Mouse (Mus musculus) gastrocnemius, postnatal 4 days (tissue): ENCODE results near the gene Zc3h13. TPM values are rescaled to one million over a fixed set of nuclear protein-coding genes. Genes with fewer than 3 reads are reported as not detected.

ENCODE experiments used
- DNase-seq, 2 experiments: peaks; one replicate each; pipeline ENCODE4 v3.0.0; 2021 to 2022; ENCODE audit warnings: low spot score in 2 of 2, mixed read lengths in 2 of 2
- microRNA-seq: library from miRNA; unstranded; fragments of <30 nt; microRNA quantifications from one replicate; pipeline ENCODE4 v1.2.0, GENCODE M21; 2021
- total RNA-seq, 2 experiments: library from RNA; stranded (reverse); gene quantifications; 2 replicates each; pipeline ENCODE4 v1.2.3; 2021

The Zc3h13 gene
- total RNA-seq, 2 experiments from 2014 or later: 29.0 to 31.8 TPM

DNA sequence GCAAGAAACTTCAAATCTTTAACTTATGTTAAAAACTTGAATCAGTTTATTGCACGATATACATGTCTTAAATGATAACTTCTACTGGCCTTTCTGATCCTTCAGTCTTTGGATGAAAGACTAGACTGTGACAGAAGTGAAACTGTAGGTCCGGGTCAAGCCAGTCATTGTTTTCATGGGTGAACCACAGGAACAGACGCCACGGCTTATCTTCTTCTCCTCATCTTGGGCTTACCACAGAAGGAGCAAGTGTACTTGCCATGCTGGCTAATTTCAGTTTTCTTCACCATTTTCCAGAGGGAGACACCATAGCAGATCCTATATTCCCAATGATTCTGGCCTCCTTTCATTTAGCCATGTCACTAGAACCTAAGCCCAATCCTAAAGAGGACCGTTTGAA lies 36.1 kb downstream of the Zc3h13 start:
- no peak for DNase-seq

GRCm38 (mm10) chr14:75323354-75323753 lies 39.2 kb downstream of the Zc3h13 start:
- DNase-seq: no peak

DNA sequence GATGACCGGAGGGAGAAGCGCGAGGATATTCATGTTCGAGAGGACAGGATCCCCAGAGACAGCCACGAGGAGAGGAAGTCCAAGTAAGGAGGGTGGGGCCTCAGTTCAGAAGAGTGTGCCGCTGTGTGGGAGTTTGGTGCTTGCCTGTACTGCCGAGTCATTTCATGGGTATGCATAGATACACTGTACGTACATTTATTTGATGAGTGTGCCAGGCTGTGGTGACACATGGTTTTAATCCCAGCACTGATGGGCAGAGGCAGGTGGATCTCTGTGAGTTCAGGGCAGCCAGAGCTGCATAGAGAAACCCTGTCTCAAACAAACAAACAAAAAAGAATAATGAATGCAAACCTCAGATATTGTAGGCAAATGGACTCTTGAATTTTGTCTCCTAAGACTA lies 43.9 kb downstream of the Zc3h13 start:
- DNase-seq: no peak

GRCm38 (mm10) chr14:75330621-75331020 lies 46.4 kb downstream of the Zc3h13 start:
- DNase-seq: no peak

DNA sequence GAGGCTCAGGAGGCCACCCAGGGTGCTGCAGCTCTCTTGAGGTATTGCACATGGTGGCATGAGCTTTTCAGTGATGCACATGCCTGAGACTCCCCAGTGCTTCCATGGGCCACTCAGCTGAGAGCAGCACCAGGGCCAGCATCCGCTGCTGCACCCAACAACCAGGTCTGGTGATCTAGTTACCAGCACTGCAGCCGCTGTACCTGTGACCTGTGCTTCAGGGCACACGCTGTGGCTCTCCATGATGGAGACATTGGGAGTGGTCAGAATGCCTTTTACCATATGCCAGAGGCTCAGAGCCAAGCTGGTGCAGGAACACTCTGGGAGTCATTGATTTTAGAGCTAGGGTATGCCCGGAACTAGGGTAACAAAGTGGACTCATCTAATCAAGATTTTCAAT lies 50.1 kb downstream of the Zc3h13 start:
- DNase-seq: no peak

DNA sequence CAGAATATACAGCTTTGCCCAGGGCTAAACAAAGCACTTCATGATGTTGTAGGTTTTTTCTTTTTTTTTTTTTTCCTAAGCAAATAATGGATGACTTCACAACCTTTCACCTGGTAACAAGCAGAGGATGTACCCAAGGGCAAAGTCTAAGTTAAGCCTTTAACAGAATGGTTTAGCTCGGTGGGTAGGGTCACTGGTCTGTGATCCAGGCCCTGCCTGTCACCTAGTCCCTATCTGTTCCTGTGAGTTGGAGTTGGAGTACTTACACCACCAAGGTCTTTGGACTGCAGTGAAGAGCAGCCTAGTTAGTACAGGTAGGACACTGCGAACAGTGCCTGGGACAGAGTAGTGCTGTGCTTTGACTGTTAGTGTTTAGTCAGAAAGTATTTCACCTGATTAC lies 53.7 kb downstream of the Zc3h13 start:
- no peak for DNase-seq

DNA sequence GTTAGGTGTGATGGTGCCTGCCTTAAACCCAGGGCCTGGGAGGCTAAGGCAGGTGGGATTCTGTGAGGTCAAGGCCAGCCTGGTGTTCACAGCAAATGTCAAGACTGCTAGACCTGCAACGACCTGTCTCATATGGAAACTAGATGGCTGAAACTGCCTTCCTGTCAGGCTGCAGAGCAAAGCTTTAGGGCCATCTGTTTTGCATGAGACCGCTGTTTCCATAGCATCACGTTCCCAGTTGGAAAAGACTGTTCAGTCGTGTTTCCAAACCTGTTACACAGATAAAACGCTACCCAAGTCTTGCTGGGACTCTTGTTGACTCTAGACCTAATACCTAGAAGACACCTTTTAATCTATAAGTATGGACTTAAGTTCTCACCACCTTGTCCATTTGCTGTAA lies 61.9 kb downstream of the Zc3h13 start:
- DNase-seq: no peak

DNA sequence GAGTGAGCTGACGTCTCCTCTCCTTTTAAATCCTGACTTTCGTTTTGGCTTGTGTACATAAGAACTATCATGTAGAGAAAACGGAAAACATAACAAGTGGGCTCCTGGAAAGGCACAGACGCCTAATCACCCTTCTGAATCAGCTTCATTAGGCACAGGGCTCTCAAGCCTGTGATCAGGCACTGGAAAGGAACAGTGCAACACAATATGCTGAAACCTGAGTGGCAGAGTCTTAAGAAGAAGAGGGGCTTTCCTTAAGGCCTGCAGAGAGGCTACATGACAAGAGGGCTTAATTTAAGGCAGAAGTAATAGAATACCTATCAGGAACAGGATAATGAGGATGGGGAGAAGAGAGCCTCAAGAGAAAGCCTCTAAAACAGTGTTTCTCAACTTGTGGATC lies 67.5 kb downstream of the Zc3h13 start:
- DNase-seq: no peak

- DNase-seq: no peak
Measured at GRCm38 (mm10) chr14:75363316-75363715, 79.1 kb downstream of the Zc3h13 start.

DNA sequence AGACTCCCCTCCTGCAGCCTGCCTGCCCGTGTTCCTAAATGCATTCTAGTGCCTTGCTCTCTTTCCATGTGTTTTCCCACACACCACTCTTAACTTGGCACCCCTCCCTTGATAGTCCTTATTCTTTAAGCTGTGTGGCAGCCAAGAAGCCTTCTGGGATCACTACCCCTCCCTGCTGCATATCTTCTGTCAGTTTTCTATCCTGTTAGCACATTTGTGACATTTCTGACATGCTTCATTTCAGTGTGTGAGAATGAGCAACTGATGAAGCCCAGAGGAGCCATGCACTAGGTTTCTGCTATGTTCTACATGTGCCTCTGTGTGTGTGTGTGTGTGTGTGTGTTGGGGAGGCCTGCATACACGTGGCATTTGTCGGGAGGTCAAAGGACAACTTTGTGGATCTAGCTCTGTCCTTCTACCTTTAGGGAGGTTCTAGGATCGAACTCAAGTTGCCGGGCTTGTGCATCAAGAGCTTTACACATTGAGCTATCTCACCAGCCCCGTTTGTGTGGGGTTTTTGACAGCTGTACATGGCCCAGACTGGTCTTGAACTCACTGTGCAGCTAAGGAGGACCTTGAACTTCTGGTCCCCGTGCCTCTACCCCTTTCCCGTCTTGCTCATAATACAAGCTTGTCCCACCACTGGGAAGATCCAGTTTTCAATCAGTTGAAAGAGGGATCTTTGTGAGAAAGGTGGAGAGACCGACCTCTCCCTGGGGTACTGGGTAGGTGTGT lies 81.3 kb downstream of the Zc3h13 start:
- DNase-seq: no peak

DNA sequence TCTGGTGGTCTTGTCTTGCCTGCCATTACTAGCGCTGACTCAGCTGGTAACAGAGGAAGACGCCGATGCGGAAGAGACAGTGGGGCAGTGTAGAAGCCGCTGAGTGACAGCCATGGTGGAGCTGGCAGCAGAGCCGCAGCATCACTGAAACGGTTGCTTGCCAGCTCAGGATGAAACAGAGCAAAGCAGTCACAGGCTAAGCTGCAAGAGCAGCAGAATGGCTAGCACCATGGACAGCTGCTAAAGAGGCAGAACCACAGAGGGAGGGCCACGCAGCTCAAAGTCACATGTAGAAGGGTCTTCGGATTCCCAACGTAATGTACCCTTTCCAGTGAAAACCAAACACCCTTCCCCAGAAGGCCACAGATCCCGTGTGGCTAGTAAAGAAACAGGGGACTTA lies 82.6 kb downstream of the Zc3h13 start:
- peak in 1 of 2 experiments; percentile 18 for DNase-seq

GRCm38 (mm10) chr14:75367503-75367902 lies 83.3 kb downstream of the Zc3h13 start:
- no peak for DNase-seq

DNA sequence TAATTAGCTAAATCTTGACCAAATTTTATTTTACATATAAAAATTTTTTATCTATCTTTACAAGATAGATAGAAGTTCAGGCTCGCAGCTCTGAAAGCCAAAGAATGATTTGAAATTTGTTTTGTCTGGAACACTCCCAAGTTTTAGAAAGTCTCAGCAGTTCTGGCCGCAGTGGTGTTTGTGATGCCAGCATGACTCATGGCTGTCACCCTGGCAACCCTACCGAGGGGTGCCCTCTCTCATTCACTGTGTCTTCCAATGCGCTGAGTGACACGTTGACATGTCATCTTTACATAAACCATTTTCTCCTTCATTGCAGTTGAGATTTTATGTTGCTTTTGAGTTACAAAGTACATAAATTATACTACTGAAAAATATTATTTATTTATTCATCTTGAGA lies 85.7 kb downstream of the Zc3h13 start:
- DNase-seq: no peak

DNA sequence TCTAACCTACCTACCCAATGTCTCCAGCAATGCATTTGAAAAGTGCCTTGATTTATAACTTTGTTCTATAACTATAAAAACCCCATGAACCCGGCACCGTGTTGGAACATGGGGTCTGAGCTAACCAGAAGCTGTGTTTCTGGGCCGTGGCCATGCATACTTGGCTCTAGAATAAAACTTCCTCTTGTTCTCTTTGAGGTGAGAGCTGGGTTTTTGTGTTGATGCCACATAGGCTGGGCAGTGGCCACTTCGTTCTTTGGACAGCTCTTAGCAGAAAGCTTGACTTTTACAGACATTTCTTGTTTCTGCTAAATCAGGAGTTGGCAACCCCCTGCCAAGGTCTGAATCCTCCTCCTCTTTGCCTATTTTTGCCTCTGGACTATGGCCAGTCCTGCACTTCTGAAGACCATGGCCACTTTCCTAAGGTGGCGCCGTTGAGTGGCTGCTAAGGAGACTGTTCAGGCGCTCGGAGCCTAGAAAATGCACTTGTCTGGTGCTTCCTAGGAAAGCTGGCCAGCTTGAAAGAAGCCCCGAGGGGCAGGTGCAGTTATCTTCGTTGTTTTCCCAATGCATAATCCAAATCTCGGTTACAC lies 90.9 kb downstream of the Zc3h13 start:
- DNase-seq: no peak

DNA sequence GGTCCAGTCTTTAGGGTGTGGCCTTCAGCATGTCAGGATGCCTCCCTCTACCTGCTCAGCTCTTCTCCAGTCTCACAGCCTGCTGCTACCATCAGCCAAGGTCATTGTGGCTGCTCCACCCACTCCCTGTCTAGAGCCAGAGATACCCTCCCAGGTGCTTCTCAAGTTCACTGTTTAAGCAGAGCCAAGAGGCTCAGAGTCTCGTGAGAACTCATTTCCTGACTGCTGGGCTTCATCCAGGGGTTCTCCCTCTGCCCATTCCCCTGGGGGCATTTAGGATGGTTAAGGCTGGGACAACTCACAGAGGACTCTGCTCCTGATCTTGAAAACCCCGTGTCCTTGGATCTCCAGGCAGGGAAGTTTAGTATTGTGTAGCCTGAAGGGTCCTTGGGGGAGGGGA lies 92.1 kb downstream of the Zc3h13 start:
- DNase-seq: no peak

- DNase-seq: no peak
Measured at GRCm38 (mm10) chr14:75377612-75378011, 93.4 kb downstream of the Zc3h13 start.

Small RNAs within 50 kb of the gene (microRNA-seq; reads per million reads assigned to microRNA genes)
- not detected for gene Gm44482

Other genes starting within 250 kb of the Zc3h13 start
- not detected for gene Lrrc63, start 153.5 kb upstream of the Zc3h13 start, total RNA-seq
- gene Lcp1, start 153.3 kb upstream of the Zc3h13 start, total RNA-seq: 10 to 100 TPM; 22.2 to 25.4 TPM
- gene Cpb2, start 42.1 kb upstream of the Zc3h13 start, total RNA-seq: under 1 TPM; 0.25 to 0.65 TPM
- under 1 TPM; 0.27 to 0.36 TPM for gene Siah3, start 171.6 kb downstream of the Zc3h13 start, total RNA-seq